Mouse (Mus musculus): ENCODE results near the gene P2ry12. TPM values are rescaled to one million over a fixed set of nuclear protein-coding genes. Genes with fewer than 3 reads are reported as not detected.

P2ry12 gene
- polyA plus RNA-seq, 1 experiment from 2014 or later, result not detected

GRCm38 (mm10) chr3:59211784-59212183, 50.9 kb downstream of the P2ry12 start:
- ATAC-seq (no peak), DNase-seq (ENCODE audit: low read depth, low spot score) (no peak)
- no peaks in the 10 kb centered on the region for H3K27me3 ChIP-seq
- CTCF ChIA-PET, result interaction anchor here (0.6 to 1.4 kb wide), 4 partner anchors 13 to 134 kb away, joined by 3 to 5 read pairs (median 4); no protein-coding TSS in a partner anchor
- POLR2A ChIA-PET, result no interaction called here
- TF ChIP-seq CTCF (IDR thresholded peaks at IDR 0.05), result no peak
- in situ Hi-C loops (cut with MboI; ENCODE audit: low pct_unique_long_range_greater_than_20kb), result no loop called here

DNA sequence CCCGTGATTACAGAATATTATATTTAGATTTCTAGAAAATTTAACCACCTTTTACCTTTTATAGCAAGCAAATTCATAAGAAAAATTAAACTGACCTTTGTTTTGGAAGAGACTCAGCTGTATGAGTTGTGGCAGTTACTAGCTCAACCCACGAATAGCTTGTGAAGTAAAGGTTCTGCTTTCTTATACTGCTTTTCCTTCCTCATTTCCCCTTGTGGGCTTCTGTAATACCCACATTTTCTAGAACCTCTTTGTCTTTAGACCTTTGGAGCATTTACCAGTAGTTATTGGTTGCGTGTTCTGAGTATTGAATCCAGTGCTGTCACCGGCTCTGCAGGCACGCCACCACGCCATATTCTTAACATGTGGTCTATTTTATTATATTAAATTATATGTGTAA, 51.9 kb downstream of the P2ry12 start, which contains the start of gene P2ry13:
P2ry13 (minus strand) TSS at position 156 of the 400 bp plus-strand sequence.
- no peak for ATAC-seq
- ChIA-PET CTCF (interaction anchor here (1.2 to 1.7 kb wide), 6 partner anchors 11 to 142 kb away, joined by 3 to 13 read pairs (median 4); no protein-coding TSS in a partner anchor), POLR2A (no interaction called here)
- in situ Hi-C loops (cut with MboI; ENCODE audit: low pct_unique_long_range_greater_than_20kb), result no loop called here
- no peak for DNase-seq (ENCODE audit: low read depth, low spot score)
- H3K27me3 ChIP-seq, result no peaks in the 10 kb centered on the region
- no peak for TF ChIP-seq CTCF (IDR thresholded peaks at IDR 0.05)

- no peak for ATAC-seq
- POLR2A ChIA-PET, result no interaction called here
- no peak for DNase-seq (ENCODE audit: low read depth, low spot score)
- CTCF ChIA-PET, result interaction anchor here (1.3 to 1.7 kb wide), 4 partner anchors 10 to 141 kb away, joined by 3 to 13 read pairs (median 4); no protein-coding TSS in a partner anchor
- in situ Hi-C loops (cut with MboI; ENCODE audit: low pct_unique_long_range_greater_than_20kb), result no loop called here
- no peak for TF ChIP-seq CTCF (IDR thresholded peaks at IDR 0.05)
- H3K27me3 ChIP-seq, result no peaks in the 10 kb centered on the region
Measured at GRCm38 (mm10) chr3:59210089-59210488, 52.6 kb downstream of the P2ry12 start.

DNA sequence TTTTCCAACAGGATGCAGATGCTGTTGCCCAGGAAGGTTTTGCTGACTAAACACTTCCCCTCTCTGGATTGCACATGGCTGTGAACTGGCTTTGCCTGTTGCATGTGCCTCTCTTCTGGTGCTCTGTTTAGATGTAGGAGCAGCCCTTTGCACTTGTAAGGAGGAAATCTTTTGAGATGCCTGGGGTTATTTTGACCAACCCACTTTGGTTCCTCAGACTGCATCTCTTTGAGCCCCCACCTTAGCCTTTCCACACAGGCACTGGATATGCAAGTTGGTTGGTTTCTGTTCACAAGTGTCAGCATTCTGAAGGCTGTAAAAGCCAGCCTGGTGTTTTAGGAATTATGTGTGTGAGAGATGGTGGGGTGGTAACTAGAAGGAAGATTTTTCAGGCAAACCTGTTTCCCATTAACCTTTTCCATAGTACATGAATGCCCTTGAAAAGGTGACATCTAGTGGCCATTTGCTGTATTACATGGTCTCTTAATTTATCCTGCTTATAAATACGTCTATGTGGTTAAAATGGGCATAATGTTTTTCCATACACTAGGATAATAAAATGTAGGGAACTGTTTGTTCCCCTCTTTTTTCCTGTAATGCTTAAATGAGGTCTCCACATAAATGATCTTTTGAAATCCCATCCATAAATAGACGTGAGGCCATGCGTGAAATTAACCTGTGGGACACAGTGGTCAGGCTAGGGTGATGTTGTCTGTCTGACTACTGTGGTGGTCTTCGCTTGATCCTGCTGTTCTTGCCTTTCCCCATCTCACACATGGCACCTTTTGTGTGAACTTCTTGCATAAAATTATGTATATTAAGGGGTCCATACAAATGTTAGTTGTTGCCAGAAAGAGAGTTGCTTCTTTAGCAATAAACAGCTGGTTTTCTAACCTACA, 53.8 kb downstream of the P2ry12 start:
- ChIA-PET POLR2A (no interaction called here), CTCF (interaction anchor here (1.0 to 1.7 kb wide), 4 partner anchors 9 to 88 kb away, joined by 3 to 13 read pairs (median 4); no protein-coding TSS in a partner anchor)
- no peaks in the 10 kb centered on the region for H3K27me3 ChIP-seq
- in situ Hi-C loops (cut with MboI; ENCODE audit: low pct_unique_long_range_greater_than_20kb), result loop anchor here (5.0 kb wide), 1 partner anchor 87 kb away; no protein-coding TSS in a partner anchor
- ATAC-seq, result peak; percentile 68
- TF ChIP-seq CTCF (IDR thresholded peaks at IDR 0.05), result peak; percentile 70
- no peak for DNase-seq (ENCODE audit: low read depth, low spot score)

DNA sequence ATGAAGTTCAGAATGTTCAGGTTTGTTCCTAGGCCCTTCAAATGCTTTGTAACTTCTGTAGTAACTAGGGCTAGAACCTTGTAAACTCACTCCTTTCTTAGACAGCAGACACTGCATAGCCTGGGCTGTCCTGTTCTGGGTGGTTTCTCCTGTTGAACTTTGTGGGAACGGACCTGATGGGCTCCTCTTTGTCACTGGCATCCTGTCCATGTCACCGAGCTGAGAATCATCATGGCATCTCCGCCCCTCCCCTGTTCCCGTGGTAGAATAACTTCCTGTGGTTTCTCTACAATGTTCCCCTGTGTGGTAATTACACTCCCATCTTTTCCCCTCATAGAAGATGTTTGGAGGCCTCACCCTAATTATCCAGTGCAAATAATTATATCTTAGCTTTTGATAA, 56.7 kb downstream of the P2ry12 start:
- ChIA-PET CTCF (interaction anchor here (1.1 to 2.4 kb wide), 4 partner anchors 16 to 85 kb away, joined by 3 to 9 read pairs (median 4); no protein-coding TSS in a partner anchor), POLR2A (no interaction called here)
- no peak for TF ChIP-seq CTCF (IDR thresholded peaks at IDR 0.05)
- H3K27me3 ChIP-seq, result no peaks in the 10 kb centered on the region
- DNase-seq (ENCODE audit: low read depth, low spot score) (no peak), ATAC-seq (no peak)
- in situ Hi-C loops (cut with MboI; ENCODE audit: low pct_unique_long_range_greater_than_20kb), result loop anchor here (5.0 kb wide), 1 partner anchor 84 kb away; no protein-coding TSS in a partner anchor

GRCm38 (mm10) chr3:59204719-59205503, 57.8 kb downstream of the P2ry12 start:
- DNase-seq (ENCODE audit: low read depth, low spot score) (no peak), ATAC-seq (no peak)
- no peak for TF ChIP-seq CTCF (IDR thresholded peaks at IDR 0.05)
- ChIA-PET CTCF (interaction anchor here (0.8 to 3.7 kb wide), 4 partner anchors 10 to 85 kb away, joined by 3 to 17 read pairs (median 3); no protein-coding TSS in a partner anchor), POLR2A (no interaction called here)
- H3K27me3 ChIP-seq, result no peaks in the 10 kb centered on the region
- in situ Hi-C loops (cut with MboI; ENCODE audit: low pct_unique_long_range_greater_than_20kb), result loop anchor here (5.0 kb wide), 1 partner anchor 83 kb away; no protein-coding TSS in a partner anchor

DNA sequence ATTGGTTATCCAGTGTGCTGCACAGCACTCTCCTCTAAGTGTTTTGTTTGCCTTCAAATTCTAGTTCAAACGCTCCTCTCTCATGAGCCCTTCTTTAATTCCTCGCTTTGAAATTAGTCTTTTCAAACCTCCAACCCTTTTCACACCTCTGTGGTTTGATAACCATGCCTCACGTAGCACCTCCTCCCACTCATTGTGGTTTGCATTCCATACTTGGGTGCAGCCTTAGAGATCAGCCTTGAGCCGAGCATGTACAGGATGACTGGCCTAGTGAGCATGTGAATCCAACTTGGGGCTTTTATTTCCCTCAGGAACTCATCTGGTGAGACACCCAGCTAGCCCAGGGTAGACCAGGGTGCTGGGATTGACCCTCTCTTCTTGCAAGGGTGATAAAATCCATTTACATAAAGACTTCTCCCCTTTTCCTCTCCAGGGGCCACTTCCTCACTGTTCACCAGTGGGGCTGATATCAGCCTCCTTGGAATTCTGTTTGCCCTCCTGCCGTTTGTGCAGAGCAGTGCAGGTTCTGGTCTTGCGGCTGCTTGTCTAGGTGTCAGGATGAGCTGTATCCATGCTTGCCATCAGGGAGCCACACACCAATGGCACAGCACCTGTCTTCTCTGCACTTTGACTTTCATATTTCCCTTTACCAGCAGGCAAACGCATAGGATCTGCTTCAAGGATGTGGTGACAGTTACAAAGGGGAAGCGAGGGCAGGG, 58.7 kb downstream of the P2ry12 start:
- DNase-seq (ENCODE audit: low read depth, low spot score), result no peak

GRCm38 (mm10) chr3:59197329-59197948, 65.2 kb downstream of the P2ry12 start:
- CTCF ChIA-PET, result no interaction called here
- ATAC-seq (no peak), DNase-seq (ENCODE audit: low read depth, low spot score) (no peak)
- no peak for TF ChIP-seq CTCF (IDR thresholded peaks at IDR 0.05)
- H3K27me3 ChIP-seq, result no peaks in the 10 kb centered on the region
- POLR2A ChIA-PET, result no interaction called here
- in situ Hi-C loops (cut with MboI; ENCODE audit: low pct_unique_long_range_greater_than_20kb), result loop anchor here (25.0 kb wide), 1 partner anchor 665 kb away; the partner anchor contains the start of gene Gm8298

More for the DNA sequence above, 58.7 kb downstream of the P2ry12 start:
- in situ Hi-C loops (cut with MboI; ENCODE audit: low pct_unique_long_range_greater_than_20kb), result no loop called here
- no peaks in the 10 kb centered on the region for H3K27me3 ChIP-seq
- ATAC-seq, result peak; percentile 91
- TF ChIP-seq CTCF (IDR thresholded peaks at IDR 0.05), result no peak
- ChIA-PET CTCF (interaction anchor here (0.8 to 3.7 kb wide), 5 partner anchors 10 to 84 kb away, joined by 3 to 17 read pairs (median 3); no protein-coding TSS in a partner anchor), POLR2A (interaction anchor here (1.1 kb wide), 1 partner anchor 13 kb away, joined by 3 read pairs; no protein-coding TSS in a partner anchor)

DNA sequence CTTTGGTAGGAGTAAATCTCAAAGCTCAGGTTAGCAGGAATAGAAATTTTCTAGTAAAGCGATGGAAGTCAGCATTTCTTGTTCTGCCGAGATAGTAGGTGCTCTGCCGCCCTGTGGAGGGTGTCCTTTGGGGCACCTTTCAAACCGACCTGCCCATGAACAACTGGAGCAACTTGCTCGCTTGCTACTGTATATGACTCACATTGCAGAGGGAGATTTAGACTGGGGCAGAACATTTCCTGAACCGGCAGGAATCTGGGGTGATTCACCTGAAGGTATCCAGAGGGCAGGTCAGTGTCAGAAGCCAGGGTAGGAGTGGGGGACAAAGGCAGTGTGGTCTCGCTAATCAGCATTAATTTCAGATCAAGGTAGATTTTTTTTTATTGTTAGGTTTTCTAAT, 67.7 kb downstream of the P2ry12 start, which contains the start of gene Gpr87:
Gpr87 (minus strand) TSS at position 167 of the 400 bp plus-strand sequence.
- ATAC-seq, result no peak
- in situ Hi-C loops (cut with MboI; ENCODE audit: low pct_unique_long_range_greater_than_20kb), result loop anchor here (25.0 kb wide), 1 partner anchor 667 kb away; the partner anchor contains the start of gene Gm8298
- DNase-seq (ENCODE audit: low read depth, low spot score), result no peak
- POLR2A ChIA-PET, result no interaction called here
- no peaks in the 10 kb centered on the region for H3K27me3 ChIP-seq
- TF ChIP-seq CTCF (IDR thresholded peaks at IDR 0.05), result no peak
- CTCF ChIA-PET, result interaction anchor here (1.1 kb wide), 1 partner anchor 10 kb away, joined by 3 read pairs; no protein-coding TSS in a partner anchor

Data from Patski (cell line).